Mouse (Mus musculus) left cerebral cortex, postnatal 14 days (tissue): Measurements from ENCODE around the gene Rin2. TPM values are rescaled to one million over a fixed set of nuclear protein-coding genes. Genes with fewer than 3 reads are reported as not detected.
A peak's percentile ranks its signal among the peaks of the same experiment; 100 is the strongest.

Experiments used
- DNase-seq, 2 experiments: peaks; one replicate each; pipeline ENCODE4 v3.0.0; 2021 to 2022; ENCODE audit warnings: low spot score in 2 of 2, mixed read lengths in 1 of 2
- intact Hi-C: fragments of 180-260 bp; cut with DNase I; formaldehyde crosslinking; loops from one replicate; pipeline ENCODE4 v1.15.1; 2025
- total RNA-seq, 2 experiments: library from RNA; stranded (reverse); gene quantifications; 2 replicates each; pipeline ENCODE4 v1.2.3; 2021

Rin2 gene
- total RNA-seq, 2 experiments from 2014 or later = 19.3 to 27.7 TPM

DNA sequence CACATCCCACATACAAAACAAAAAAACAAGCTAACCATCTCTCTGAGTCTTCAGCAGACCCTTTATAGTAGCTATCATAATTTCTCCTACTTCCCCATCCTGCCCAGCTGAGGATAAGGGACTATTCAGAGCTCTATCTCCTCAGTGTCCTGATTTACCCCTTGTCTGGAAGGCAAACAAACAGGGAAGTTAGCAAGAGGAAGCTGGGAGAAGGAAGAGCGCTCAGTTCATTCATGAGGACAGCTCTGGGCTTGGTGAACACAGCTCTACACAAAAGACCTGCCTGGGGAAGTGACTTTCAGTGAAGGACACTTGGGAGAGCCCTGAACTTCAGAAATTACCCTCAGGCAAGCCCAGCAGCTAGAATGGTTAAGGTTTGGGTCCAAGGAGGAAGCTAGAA is 137.8 kb downstream of the Rin2 start:
- intact Hi-C loops = no loop called here

DNA sequence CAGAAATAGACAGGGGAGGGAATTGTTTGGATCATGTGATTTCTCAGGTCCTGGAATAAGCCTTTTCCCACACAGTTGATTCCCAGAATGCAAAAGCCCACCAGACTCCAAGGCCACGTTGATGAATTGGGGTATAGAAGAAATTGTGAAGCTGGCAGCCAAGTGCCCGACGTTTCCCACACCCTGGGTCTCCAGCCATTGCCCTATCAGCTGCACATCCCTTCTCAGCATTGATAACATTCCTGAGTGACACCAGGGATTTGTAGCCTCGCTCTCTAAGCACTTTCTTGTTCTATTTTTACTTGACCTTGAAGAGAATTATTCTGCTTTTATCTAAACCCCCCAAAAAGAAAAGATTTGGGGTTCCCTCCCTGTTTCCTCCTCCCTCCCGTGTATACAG is 142.2 kb downstream of the Rin2 start:
- intact Hi-C loops = no loop called here
- no peak for DNase-seq

More for the DNA sequence above, 137.8 kb downstream of the Rin2 start:
- DNase-seq = no peak

DNA sequence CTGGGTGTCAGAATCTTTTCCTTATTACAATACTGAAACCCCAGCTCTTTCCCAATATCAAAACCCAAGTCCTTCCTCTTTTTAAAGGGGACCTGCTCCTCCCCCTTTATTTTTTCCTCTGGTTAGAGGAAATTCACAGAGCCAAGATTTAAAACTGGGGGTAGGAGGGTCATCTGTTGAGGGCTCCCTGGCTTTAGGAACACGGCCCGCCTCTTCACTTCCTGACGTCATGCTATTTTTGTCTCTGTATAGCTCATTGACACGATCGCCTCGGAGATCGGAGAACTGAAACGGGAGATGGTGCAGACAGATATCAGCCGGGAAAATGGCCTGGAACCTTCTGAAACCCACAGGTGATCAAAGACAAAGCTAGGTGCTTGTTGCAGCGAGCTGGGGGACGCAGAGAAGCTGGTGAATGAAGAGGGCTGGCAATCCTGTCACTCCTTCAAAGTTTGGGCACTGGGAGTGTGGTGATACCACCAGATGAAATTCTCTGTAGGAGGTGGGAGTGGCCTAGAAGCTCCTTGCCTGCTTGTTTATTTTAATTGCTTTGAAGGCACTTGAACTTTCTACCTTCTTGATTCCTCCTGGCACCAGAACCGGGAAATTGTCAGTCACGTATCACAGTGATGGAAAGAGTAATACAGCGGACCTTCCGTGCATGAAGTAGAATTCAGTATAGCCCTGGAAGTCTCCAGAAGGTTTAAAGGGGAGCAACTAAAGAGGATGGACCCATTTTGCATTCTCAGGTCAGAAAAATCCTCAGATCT is 147.2 kb downstream of the Rin2 start:
- intact Hi-C loops = no loop called here
- peak in 1 of 2 experiments; percentile 13 for DNase-seq

DNA sequence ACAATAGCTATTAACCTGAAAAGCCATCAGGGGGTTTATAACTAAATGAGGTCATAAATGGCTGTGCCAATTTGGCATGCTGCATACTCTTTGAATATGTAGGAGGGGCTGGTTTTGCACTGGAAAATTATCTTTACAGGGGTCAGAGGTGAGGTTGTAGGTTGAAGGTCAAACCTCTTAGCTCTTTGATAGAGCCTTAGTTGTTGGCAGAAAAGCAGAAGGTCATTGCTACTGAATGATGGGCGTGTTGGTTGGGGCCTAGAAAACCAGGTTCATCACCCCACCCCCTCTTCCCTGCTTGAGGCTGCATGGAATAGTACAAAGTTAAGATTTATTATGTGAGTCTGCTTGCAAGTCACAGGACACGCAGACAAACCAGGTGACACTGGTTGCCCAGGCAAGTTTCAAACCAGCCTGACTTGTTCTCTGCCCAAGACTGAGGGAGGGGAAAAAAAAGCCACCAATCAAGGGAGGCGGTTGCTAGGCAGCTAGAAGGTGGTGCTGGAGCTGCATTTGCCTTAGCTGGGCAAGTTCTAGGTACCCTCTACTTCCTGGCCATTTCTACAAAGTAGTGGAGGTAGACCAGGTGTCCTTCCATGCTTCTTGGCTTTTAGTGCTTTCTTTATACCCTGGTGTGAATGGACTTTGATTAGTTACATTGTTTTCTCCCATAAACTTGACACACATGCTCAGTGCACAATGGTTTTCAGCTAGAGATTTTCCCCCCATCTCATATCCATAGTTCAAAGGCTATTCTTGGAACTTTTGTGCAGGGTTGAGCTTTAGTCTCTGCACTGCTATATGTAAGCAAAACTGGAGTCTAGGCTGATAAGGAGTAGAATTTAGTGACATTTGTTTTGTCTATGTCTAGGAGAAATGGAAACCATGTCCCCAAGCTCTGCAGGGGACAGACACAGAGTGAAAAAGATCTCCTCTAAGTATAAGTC is 148.0 kb downstream of the Rin2 start:
- intact Hi-C loops = no loop called here
- DNase-seq = no peak

DNA sequence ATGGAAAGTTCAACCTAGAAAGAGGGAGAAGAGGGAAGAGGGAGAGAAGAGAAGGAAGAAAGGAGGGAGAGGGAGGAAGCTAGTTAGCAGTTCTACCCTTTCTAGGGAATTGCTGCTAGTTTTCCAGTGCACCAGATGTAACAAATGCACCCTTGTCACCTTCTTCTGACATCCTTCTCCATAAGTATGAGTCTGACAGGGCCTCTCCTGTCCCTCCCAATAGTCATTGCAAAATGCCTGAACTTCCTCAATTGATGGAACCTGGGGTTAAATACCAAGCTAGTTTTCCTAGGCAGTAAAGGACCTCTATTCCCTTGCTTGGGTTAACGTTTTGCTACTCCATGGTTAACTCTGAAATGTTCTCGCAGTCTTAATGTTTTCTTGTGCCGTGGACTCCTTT is 149.7 kb downstream of the Rin2 start:
- intact Hi-C loops = no loop called here
- no peak for DNase-seq

DNA sequence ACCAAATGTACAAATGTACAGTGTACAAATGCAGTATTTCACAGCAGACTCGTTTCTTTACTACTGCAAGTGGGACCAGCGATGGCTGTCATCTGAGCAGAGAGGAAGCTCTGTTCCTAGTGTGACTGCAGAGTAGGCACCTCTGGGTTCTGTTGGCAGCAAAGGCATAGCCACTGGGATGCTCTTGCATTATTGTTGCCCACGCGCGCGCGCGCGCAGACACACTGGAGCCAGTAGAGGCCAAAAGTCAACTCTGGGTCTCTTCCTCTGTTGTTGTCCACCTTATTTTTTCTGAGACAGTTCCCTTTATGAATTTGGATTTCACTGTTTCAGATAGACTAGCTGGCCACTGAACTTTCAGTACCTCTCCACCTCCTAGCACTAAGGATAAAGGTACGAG is 150.2 kb downstream of the Rin2 start:
- intact Hi-C loops = no loop called here
- DNase-seq = no peak

DNA sequence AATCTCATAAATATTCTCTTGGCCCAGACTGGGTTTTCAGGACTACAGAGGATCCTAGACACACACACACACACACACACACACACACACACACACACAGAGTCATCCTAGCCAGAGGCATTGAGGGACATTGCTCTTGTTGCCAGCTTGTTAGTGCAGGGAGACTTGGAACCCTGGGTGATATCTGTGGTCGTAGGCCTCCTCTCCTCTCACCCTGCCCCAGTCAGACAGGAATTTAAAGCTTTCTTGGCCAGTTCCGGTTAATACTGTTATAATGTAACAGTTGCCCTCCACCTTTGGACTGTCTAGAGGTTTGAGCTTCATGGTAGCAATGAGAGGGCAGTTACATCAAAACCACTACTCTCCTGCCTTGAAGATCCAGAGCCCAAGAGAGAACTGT is 152.9 kb downstream of the Rin2 start:
- intact Hi-C loops = no loop called here
- no peak for DNase-seq

DNA sequence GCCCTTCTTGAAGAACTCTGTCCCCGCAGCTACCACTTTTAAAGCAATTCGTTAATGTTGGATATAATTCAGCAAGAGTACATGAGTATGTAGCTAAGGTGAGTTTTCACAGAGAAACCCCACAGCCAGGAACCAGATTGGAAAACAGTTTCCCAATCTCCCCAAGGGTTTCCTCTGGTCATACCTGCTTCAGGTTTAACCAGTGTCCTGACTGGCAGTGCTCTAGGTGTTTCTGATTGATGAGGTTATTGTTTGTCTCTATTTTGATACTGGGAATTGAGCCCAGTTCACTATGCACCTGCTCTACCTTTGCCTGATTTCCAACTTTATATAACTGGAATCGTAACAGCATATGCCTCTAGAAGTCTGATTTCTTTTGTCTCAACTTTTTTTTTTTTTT is 153.6 kb downstream of the Rin2 start:
- intact Hi-C loops = no loop called here
- no peak for DNase-seq

DNA sequence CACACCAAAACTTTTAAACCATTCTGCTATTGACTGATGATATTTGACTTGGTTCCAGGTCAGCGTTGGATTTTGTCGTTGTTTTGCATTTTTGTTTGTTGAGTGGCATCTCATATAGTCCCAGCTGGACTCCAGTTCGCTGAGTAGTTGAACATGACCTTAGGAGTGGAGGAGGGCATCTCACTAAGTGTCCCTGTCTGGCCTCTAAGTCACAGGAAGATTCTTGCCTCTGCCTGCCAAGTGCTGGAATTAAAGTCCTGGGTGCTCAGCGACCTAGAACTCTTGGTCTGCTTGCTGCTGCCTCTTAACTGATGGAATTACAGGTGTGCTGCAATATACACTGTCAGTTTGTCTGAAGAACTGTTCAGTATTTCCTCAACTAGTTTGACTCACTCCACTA is 154.2 kb downstream of the Rin2 start:
- intact Hi-C loops = no loop called here
- no peak for DNase-seq

DNA sequence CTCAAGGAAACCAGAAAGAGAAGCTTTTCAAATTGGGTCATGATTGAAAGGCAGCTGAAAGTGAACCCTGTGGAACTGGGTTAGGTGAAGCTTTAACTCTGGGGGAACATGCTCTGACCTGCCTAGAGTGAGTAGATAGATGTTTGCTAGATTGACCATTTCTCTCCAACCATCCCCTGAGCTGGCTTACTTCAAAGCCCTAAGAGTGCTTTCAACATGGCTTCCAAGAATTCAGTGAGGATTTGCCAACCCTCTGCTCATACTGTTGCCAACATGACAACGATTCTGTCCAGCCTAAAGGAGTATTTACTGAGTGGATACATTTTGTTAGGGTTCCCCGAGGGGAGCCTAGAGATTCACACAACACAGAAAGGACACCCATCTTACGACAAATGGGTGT is 155.4 kb downstream of the Rin2 start:
- intact Hi-C loops = no loop called here
- DNase-seq = no peak

DNA sequence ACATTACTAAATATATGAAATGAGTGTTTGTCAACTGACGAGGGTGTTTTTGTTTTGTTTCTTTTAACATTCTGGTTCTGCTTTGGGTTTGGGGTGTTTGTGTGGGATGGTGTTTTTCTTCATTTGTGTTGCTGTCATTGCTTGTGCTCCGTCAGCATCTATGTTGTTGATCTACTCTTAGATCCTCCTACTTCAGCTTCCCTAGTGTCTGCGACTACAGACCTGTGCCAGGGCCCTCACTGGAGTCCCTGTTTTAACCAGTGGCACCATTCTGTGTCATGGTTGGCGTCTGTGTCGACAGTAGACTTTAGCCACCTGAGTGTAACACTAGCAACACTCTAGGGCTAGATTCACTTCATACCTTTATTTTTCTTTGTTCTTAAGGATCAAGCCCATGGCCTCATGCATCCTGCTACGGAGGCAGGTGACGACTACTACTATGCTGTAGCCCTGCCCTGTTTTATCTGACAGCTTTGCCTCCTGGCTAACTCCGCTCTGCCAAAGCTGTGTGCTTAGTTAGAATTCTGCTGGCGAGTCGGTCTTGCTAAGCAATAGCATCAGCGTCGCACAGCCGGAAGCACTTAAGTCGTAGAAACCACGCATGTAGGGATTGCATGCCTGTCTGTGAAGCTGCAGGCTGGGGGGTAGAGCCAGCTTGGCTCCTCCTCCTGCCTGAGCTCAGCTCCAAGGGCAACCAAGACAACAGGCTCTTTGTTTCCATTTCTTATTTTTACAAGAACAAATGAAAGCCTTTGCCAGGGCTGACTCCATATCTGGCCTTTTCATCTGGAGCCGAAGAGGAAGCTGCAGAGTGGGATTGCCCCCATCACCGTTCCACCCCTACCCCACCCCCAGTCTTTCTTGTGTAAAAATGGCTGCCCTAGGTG is 157.2 kb downstream of the Rin2 start:
- intact Hi-C loops = no loop called here
- peak; percentile 51 to 66 for DNase-seq

DNA sequence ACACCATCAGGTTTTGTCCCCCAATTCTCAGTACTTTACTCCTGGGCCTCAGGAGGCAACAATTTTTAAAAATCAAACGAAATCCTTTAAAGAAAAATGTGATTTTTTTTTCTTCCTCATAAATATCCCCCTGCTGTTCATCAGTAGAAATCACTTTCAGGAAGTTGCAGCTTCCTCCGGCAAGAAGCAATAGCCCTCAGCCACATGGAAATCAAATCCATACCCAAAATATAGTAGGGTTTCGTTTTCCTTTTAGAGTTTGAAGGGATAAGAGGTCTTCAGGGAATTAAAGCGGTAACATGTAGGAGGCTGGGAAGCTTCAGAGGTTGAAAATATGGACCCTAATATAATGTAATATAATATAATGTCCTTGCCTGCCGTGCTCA is 157.8 kb downstream of the Rin2 start:
- intact Hi-C loops = no loop called here
- no peak for DNase-seq

DNA sequence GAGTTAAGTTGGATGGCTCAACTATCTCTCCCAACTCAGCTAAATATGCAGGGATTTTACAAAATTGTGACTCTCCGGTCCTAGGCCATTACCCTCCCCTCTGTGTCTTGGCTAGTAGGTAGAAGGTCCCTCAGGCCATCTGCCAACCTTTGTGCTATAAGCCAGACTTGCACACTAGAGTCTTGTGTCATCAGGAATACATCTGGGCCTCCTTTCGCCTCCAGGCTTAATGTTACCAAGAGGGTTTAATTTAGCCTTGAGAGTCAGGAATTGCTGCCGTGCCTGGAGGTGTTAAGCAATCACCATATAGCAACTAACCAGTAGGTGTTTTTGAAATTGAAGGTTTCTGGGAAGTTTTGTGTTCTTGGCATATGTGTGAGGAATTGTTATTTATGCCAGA is 158.3 kb downstream of the Rin2 start:
- intact Hi-C loops = no loop called here
- DNase-seq = no peak

DNA sequence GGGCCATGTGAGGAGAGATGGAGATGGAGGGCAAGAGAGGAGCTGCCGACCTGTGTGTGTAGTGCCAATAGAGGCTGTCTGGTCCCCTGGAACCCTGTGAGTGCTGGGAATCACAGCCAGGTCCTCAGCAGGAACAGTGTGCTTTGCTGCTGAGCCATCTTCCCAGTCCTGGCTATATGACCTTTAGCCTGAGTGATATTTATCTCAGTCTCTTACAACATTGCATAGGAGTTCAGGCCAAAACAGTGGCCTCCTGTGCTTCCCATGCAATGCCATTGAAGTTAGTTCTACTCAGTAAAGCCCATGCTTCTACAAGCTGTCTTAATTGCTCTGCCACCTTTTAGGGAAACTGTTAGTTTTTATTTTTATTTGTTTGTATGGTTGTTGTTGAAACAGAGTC is 160.9 kb downstream of the Rin2 start:
- intact Hi-C loops = no loop called here

DNA sequence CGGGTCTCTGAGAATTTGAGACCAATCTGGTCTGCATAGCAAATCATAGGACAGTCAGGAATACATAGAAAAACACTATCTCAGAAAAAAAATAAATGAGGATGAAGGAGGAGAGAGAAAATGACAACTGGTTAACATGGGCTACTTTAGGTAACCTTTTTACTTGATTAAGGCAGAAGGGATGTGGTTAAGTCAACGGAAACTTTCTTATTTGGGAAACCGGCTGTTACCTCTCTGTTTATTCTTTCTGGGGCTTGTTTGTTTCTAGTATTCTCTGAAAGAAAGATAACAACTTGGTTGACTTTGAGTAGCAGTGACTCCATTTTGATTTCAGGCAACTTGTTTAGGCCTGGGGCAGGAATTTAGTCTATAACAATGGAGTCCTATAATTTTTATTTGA is 163.7 kb downstream of the Rin2 start:
- intact Hi-C loops = no loop called here
- DNase-seq = no peak

More for the DNA sequence above, 160.9 kb downstream of the Rin2 start:
- DNase-seq = no peak

DNA sequence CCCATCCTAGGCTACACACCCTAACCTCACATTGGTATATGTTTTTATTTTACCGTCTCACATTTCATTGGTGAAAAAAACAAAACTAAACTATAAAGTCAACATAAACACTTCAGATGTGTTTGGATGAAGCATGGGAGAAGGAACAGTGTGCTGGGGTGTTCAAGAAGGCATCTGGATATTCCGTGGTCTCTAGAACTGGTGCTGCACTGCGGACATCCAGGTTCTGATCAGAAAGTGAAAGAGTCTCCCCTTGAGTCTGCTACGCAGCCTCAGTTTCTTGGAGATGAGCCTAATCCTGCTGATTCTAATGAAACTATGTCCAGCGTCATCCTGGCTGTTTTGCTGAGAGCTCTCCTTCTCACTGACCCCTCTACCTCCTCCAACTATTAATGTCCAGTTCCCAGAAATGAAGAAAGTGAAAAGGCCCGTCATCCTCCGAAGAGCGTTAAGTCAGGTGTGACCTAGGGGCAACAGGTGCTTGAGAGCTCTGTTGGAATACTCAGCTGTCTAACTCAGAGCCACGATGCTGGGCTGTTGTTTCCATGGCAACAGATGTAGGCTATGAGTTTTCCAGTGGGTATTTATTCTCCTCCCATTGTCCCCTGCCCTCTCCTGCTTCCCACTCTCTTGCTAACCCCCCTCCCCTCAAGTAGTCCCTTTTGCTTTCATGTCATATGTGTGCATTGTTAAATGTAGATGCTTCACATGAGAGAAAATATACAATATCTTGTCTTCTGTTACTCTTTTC is 164.7 kb downstream of the Rin2 start:
- no peak for DNase-seq
- intact Hi-C loops = no loop called here

DNA sequence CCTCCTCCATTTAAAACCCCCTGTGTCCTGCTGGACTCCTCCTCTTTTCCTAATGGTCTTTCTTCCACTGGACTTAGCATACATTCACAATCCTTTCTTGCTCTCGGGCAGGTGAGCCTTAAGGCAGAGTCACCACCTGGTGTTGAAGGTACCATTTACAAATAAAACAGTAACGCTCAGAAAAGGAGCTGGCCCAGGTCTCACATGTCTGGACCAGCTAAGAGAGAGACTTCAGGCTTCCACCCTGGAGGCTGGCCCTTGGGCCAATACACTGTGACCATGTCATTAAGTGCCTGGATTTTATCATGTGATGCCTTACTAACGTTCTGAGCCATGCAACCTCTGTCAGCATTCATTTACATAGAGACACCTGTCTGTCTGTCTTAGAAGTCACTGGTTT is 165.3 kb downstream of the Rin2 start:
- intact Hi-C loops = no loop called here
- DNase-seq = no peak

DNA sequence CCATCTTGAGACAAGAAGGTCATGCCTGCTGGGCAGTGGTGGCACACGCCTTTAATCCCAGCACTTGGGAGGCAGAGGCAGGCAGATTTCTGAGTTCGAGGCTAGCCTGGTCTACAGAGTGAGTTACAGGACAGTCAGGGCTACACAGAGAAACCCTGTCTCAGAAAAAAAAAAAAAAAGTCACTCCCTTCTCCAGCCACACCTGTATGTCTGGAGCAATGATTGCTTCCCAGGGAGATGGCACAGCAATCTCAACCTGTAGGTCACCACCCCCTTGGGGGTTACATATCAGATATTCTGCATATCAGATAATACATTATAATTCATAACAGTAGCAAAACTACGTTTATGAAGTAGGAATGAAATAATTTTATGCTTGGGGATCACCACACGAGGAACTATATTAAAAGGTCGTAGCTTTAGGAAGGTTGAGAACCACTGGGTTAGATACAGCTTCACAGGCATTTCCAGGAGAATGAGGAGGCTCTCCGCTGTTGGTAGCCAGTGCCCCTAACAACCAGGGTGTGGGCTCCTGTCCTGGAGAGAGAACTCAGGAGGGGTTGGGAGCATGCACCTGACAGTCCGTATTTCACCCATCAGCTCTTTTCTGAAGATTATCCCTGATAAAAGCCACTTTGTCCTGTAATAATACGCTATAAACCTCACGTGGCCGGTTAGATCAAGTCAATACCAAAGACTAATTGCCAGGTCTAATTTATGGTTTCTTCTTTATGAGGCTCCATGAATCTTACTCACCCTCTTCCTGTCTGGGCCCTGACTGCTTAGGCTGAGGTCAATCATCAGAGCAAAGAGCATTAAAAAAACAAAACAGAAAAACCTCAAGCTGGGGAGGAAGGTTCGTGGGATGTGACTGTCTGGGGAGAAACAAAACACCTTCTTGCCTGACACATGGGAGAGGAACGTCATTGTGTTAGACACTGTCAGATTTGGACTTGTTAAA is 166.2 kb downstream of the Rin2 start:
- no peak for DNase-seq
- intact Hi-C loops = no loop called here
